Mouse (Mus musculus): ENCODE data around the gene Nfkbid.

- TF ChIP-seq CTCF (IDR thresholded peaks at IDR 0.05; ENCODE audit: extremely low read depth, insufficient read depth, low read length): no peak
- no peak for TF ChIP-seq POLR2A (IDR thresholded peaks at IDR 0.05; ENCODE audit: extremely low read depth, insufficient read depth, low read length)
Observed at GRCm38 (mm10) chr7:30393631-30394030, 27.9 kb upstream of the Nfkbid start.

All from cortical plate, adult 2 months (tissue).